Mouse (Mus musculus) C2C12 (cell line): ENCODE measurements around the gene Ap1g2. TPM values are rescaled to one million over a fixed set of nuclear protein-coding genes. Genes with fewer than 3 reads are reported as not detected.

Experiments used
- H3K27me3 ChIP-seq: one replicate; pipeline ENCODE4 v1.6.1; 2011; ENCODE audit not compliant: control insufficient read depth, insufficient read depth, insufficient read length
- H3K36me3 ChIP-seq: one replicate; pipeline ENCODE4 v1.6.1; 2011; ENCODE audit not compliant: control insufficient read depth, insufficient read depth
- H3K4me3 ChIP-seq: one replicate; pipeline ENCODE4 v1.5.1; 2011; ENCODE audit warnings: mild to moderate bottlenecking, control low read depth; ENCODE audit not compliant: poor library complexity, insufficient read depth, severe bottlenecking
- H3K79me2 ChIP-seq: one replicate; pipeline ENCODE4 v1.6.1; 2011; ENCODE audit not compliant: control insufficient read depth, insufficient read depth
- H3K79me3 ChIP-seq: one replicate; pipeline ENCODE4 v1.6.1; 2011; ENCODE audit warnings: low read depth, control low read depth
- H3ac ChIP-seq: one replicate; pipeline ENCODE3; 2011; ENCODE audit warnings: low read depth; ENCODE audit not compliant: control insufficient read depth, insufficient read length
- CEBPB ChIP-seq: IDR thresholded peaks from one replicate; pipeline ENCODE4 v1.6.1; 2011; ENCODE audit warnings: low read depth, mild to moderate bottlenecking, control low read depth, moderate library complexity
- CTCF ChIP-seq: IDR thresholded peaks from one replicate; pipeline ENCODE4 v1.5.1; 2011; ENCODE audit not compliant: control insufficient read depth, insufficient read depth, insufficient read length
- FOSL1 ChIP-seq: IDR thresholded peaks from one replicate; pipeline ENCODE4 v1.8.0; 2011; ENCODE audit warnings: mild to moderate bottlenecking, low read length; ENCODE audit not compliant: poor library complexity, insufficient read depth, severe bottlenecking
- MAX ChIP-seq: IDR thresholded peaks from one replicate; pipeline ENCODE4 v1.6.1; 2011; ENCODE audit warnings: mild to moderate bottlenecking, control low read depth
- MYOD1 ChIP-seq: IDR thresholded peaks from one replicate; pipeline ENCODE4 v1.6.1; 2011; ENCODE audit warnings: low read depth; ENCODE audit not compliant: control insufficient read depth, insufficient read length
- MYOG ChIP-seq: IDR thresholded peaks from one replicate; pipeline ENCODE4 v1.6.1; 2011; ENCODE audit not compliant: control insufficient read depth, insufficient read length; ENCODE audit errors: extremely low read depth
- USF1 ChIP-seq: IDR thresholded peaks from one replicate; pipeline ENCODE4 v1.6.1; 2011; ENCODE audit warnings: low read depth, mild to moderate bottlenecking, control low read depth, moderate library complexity
- polyA plus RNA-seq: library from polyadenylated mRNA; unstranded; fragments of >200 nt; fragmentation: generic; extraction: Trizol; gene quantifications from one replicate; pipeline ENCODE4 v1.2.1, GENCODE M21; 2012; ENCODE audit warnings: missing spikeins

Gene Ap1g2
- polyA plus RNA-seq, 1 experiment = 3.9 TPM

DNA sequence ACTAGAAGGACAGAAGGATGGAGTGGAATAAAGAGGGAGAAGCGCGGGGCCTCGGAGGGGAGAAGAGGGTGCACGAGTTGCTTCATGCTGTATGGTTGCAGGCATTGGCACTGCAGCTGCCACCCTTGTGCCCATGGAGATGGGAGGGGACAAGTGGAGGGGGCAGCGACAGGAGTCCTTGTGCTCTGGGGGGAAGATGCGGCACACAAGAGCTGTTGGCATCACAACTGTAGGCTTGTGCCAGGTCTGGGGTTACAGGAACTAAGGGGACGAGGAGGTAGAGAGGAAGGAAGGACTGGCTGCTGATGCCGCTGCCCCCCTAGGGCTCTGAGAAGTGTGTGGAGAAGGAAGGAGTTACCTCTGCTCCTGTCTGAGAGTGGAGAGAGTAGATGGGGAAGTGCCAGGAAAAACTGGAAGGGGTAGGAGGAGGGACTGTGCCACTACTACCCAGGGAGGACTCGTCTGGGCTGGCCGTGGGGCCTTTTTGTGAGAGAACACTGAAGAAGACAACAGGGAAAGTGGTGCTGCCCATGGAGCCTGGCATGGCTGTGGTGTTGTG, 52.1 kb downstream of the Ap1g2 start:
- no peaks in the 10 kb centered on the region for H3K79me3 ChIP-seq
- no peak for TF ChIP-seq MYOG
- no peak overlapping the region for H3K4me3 ChIP-seq
- H3ac ChIP-seq = no peak overlapping the region
- H3K36me3 ChIP-seq = no peaks in the 10 kb centered on the region
- no peaks in the 10 kb centered on the region for H3K27me3 ChIP-seq
- no peaks in the 10 kb centered on the region for H3K79me2 ChIP-seq

DNA sequence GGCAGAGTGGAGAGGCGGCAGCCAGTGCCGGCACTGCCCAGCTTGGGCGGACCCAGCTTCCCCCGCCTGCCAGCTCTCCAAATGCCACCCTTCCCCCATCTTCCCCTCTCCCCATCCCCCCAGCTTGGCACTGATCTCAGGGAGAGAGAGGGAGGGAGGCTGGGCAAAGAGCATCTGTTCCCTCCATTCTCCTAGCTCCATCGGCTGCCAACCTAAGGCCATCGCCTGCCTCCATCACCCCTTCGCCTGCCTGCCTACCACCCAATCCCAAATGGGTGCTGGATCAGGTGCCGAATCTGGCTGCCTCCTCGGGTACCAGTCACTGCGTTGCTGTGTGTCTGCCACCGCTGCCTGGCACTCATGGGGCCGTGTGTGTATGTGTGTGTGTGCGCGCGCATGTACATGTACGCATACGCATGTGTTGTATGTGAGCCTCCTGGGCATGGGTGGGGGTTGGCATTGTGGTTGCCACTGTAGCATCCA, 52.6 kb downstream of the Ap1g2 start:
- TF ChIP-seq MYOG = no peak
- TF ChIP-seq CTCF = no peak
- TF ChIP-seq MAX = no peak
- TF ChIP-seq MYOD1 = no peak
- no peak for TF ChIP-seq USF1
- TF ChIP-seq FOSL1 = no peak
- Histone ChIP-seq H3K79me3 (no peaks in the 10 kb centered on the region), H3K79me2 (no peaks in the 10 kb centered on the region), H3K27me3 (no peaks in the 10 kb centered on the region), H3ac (no peak overlapping the region), H3K4me3 (no peak overlapping the region), H3K36me3 (no peaks in the 10 kb centered on the region)

DNA sequence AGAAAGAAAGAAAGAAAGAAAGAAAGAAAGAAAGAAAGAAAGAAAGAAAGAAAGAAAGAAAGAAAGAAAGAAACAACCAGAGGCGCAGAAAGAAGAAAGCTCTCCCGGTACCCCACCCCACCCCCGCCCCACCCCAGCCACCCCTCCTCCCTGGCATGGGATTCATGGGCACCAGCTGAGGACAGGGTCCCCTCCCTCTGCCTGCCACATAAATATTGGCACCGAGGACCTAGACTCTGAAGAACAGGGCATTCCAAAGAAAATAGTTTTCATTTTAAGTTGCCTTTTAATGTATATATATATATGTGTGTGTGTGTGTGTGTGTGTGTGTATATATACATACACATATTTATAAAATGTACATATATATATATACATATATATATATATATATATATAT, 53.3 kb downstream of the Ap1g2 start:
- no peaks in the 10 kb centered on the region for H3K27me3 ChIP-seq
- H3K36me3 ChIP-seq = no peaks in the 10 kb centered on the region
- H3K4me3 ChIP-seq = no peak overlapping the region
- no peaks in the 10 kb centered on the region for H3K79me3 ChIP-seq
- no peak overlapping the region for H3ac ChIP-seq
- H3K79me2 ChIP-seq = no peaks in the 10 kb centered on the region
- TF ChIP-seq MAX = no peak
- TF ChIP-seq FOSL1 = no peak
- no peak for TF ChIP-seq MYOD1
- no peak for TF ChIP-seq CTCF
- no peak for TF ChIP-seq USF1
- no peak for TF ChIP-seq MYOG
- TF ChIP-seq CEBPB = no peak

DNA sequence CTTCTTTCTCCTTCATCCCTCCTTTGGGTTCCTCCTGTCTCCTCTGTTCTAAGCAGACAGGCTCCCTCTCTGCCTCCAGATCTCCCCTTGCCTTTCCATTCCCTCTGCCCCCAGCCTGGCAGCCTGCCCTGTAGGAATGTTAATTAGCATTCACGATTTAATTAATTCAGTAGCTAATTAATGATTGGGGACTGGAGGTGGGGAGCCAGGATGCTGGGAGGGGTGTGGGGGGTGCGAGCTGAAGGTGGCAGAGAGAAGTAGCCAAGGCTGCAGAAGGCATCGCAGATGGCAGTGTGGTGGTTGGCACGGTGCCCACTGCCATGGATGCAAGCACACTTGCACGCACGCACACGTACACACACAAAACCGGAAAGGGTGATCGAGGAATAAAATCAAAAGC, 53.9 kb downstream of the Ap1g2 start:
- no peaks in the 10 kb centered on the region for H3K79me2 ChIP-seq
- no peak for TF ChIP-seq USF1
- no peak for TF ChIP-seq MYOD1
- no peak overlapping the region for H3ac ChIP-seq

More for the DNA sequence above, 53.9 kb downstream of the Ap1g2 start:
- Histone ChIP-seq H3K36me3 (no peaks in the 10 kb centered on the region), H3K4me3 (no peak overlapping the region), H3K27me3 (no peaks in the 10 kb centered on the region), H3K79me3 (no peaks in the 10 kb centered on the region)

Other genes with a start within 250 kb of the Ap1g2 start
- gene Homez, start 235.6 kb downstream of the Ap1g2 start, polyA plus RNA-seq = 1.3 TPM
- gene Ppp1r3e, start 229.0 kb downstream of the Ap1g2 start, polyA plus RNA-seq = 1.1 TPM
- gene Bcl2l2, start 223.2 kb downstream of the Ap1g2 start, polyA plus RNA-seq = 16.5 TPM
- gene Gm20521, start 223.2 kb downstream of the Ap1g2 start, polyA plus RNA-seq = 0.49 TPM
- 146 TPM for gene Pabpn1, start 214.1 kb downstream of the Ap1g2 start, polyA plus RNA-seq
- 0.27 TPM for gene Slc22a17, start 193.5 kb downstream of the Ap1g2 start, polyA plus RNA-seq
- 0.16 TPM for gene Efs, start 180.5 kb downstream of the Ap1g2 start, polyA plus RNA-seq
- gene Il25, start 173.9 kb downstream of the Ap1g2 start, polyA plus RNA-seq = not detected
- gene Cmtm5, start 170.3 kb downstream of the Ap1g2 start, polyA plus RNA-seq = not detected
- gene Myh6, start 139.7 kb downstream of the Ap1g2 start, polyA plus RNA-seq = 0.02 TPM
- gene Gm17428, start 129.7 kb downstream of the Ap1g2 start, polyA plus RNA-seq = not detected
- gene Myh7, start 112.0 kb downstream of the Ap1g2 start, polyA plus RNA-seq = 0.11 TPM
- 56.0 TPM for gene Ngdn, start 91.1 kb downstream of the Ap1g2 start, polyA plus RNA-seq
- 0.63 TPM for gene Zfhx2, start 14.3 kb downstream of the Ap1g2 start, polyA plus RNA-seq
- 11.5 TPM for gene Thtpa, start 11.8 kb downstream of the Ap1g2 start, polyA plus RNA-seq
- not detected for gene Jph4, start 10.3 kb upstream of the Ap1g2 start, polyA plus RNA-seq
- not detected for gene Dhrs2, start 115.4 kb upstream of the Ap1g2 start, polyA plus RNA-seq